Mouse (Mus musculus): ENCODE results near the gene Abtb2.

GRCm38 (mm10) chr2:103755458-103756085 lies 189.5 kb downstream of the Abtb2 start:
- no peak for TF ChIP-seq POLR2A (IDR thresholded peaks at IDR 0.05; ENCODE audit: extremely low read depth, insufficient read depth, low read length)
- no peak for TF ChIP-seq CTCF (IDR thresholded peaks at IDR 0.05; ENCODE audit: extremely low read depth, insufficient read depth, low read length)

Measured in cortical plate, adult 2 months (tissue).